Mouse (Mus musculus) embryonic stem cell, embryonic (primary cell): ENCODE measurements at regions not wholly inside any gene's neighbourhood (a gene's known extent, or its start where the extent isn't known, plus 50 kb on each side); places are given as distances from the start of the nearest gene placed in this dataset.

ENCODE experiments used
- CTCF ChIA-PET, 4 experiments: fragments of 300-600 bp in 2 of 4; fragments of 350-600 bp in 2 of 4; sonication (Branson Sonifier 250); formaldehyde crosslinking; loops; one replicate each; lab custom pipeline; 2022; ENCODE audit warnings: inconsistent platforms in 2 of 4; lab: Charles Lee
- POLR2A ChIA-PET, 4 experiments: fragments of 300-600 bp in 2 of 4; fragments of 350-600 bp in 2 of 4; sonication (Branson Sonifier 250); formaldehyde crosslinking; loops; one replicate each; lab custom pipeline; 2022; ENCODE audit warnings: antibody characterized with exemption in 4 of 4, inconsistent platforms in 1 of 4; lab: Charles Lee

DNA sequence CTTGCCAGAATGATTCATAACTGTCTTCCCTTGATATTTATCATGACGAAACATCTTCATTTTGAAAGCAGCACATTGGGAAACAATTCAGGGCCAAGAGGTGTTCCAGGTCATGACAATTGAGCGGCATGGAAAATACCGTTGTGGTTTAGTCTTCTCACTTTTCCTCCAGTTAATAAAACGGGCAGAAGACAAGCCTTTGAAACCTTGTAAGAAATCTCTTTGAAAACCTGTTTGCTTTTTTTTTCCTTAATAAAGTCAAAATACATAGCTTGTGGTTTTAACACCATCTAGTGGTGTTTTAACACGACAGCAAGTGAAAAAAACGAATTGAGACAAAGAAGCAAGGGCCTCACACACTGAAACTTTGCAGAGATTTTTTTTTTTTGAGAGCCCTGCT is 1389.0 kb upstream of the Acvr2a start:
- CTCF ChIA-PET: interaction anchor here in 1 of 4 experiments (0.7 kb wide), 1 partner anchor 53 kb away, joined by 4 read pairs; no protein-coding TSS in a partner anchor
- POLR2A ChIA-PET: interaction anchor here in 1 of 4 experiments (0.7 kb wide), 1 partner anchor 1266 kb away, joined by 3 read pairs; no protein-coding TSS in a partner anchor

DNA sequence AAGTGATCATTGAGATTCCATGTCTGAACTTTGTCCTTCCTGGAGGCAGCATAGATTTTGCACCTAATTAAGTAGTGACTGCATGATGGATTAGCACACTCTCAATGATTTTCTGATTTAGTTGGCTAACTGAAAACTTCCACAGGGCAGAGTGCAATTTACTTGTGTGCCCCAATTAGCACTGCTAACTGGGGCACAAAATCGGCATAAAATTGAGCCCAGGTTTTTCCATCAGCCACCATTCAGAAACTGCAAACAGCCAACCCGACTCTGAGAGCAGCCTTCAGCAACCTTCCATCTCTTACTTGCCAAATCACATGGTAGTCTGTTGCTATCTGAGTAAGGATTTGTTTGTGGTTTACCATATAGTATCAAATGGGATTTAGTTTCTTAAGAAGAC is 1384.1 kb upstream of the Acvr2a start:
- ChIA-PET POLR2A (no interaction called here), CTCF (no interaction called here)

DNA sequence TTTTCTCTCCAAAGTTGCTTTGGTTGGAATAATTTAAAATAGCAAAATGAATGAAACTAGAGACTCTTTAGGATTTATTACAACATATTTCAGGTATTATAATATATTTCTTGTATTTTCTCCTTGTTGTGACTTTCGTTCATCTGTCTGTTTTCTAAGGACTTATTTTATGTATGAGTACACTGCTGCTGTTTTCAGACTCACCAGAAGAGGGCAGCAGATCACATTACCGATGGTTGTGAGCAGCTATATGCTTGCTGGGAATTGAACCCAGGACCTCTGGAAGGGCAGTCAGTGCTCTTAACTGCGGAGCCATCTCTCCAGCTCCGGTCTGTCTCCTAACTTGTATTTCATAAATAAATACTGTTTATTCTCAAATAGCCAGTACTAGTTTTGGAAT is 1347.9 kb upstream of the Acvr2a start:
- CTCF ChIA-PET: interaction anchor here in 1 of 4 experiments (0.6 kb wide), 1 partner anchor 10 kb away, joined by 12 read pairs; no protein-coding TSS in a partner anchor
- POLR2A ChIA-PET: no interaction called here

DNA sequence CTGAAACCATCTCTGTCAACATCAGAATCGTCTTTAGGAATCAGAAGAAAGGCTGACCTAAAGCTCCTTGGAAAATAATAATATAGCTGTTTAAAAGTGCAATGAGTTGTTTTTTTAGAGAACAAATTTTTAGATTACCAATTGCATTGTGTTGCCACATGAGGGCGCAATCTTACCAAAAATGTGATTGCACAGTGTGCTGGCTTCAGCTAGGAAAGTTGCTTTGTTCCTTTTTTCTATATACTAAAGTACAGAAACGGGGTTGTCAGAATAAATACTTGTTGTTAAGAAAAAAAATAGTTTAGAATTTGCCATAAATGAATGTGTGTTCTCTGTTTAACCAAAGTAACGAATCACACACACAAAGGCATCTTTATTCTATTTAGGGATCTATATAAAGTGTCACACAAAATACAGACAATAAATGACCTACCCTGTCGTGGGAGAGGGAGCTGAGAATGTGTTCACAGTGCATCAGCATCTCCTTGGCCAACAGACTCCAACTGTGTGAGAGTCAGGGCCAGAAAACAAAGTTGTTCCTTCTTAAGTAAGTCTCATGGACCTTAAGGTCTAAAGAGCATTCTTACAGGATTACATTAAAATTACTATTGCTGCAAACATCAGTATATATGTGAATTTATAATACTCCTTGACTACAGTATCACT is 1321.9 kb upstream of the Acvr2a start:
- CTCF ChIA-PET: interaction anchor here in 2 of 4 experiments (0.7 to 1.0 kb wide), 3 partner anchors 294 to 1421 kb away, joined by 4 read pairs; no protein-coding TSS in a partner anchor
- POLR2A ChIA-PET: no interaction called here
